Mouse (Mus musculus): ENCODE measurements around the gene Tedc2. TPM values are rescaled to one million over a fixed set of nuclear protein-coding genes. Genes with fewer than 3 reads are reported as not detected.

Gene Tedc2
- total RNA-seq, 2 experiments from 2014 or later: 1.4 to 1.9 TPM

- DNase-seq: no peak
Observed at GRCm38 (mm10) chr17:24212441-24213018, 8.1 kb downstream of the Tedc2 start.

- no peak for DNase-seq
Observed at GRCm38 (mm10) chr17:24211631-24212440, 8.8 kb downstream of the Tedc2 start.

- no peak for DNase-seq
Observed at GRCm38 (mm10) chr17:24210591-24210990, 10.1 kb downstream of the Tedc2 start.

- DNase-seq: no peak
Observed at GRCm38 (mm10) chr17:24209916-24210240, 10.8 kb downstream of the Tedc2 start.

GRCm38 (mm10) chr17:24209043-24209915, 11.4 kb downstream of the Tedc2 start, which contains the start of gene Ntn3:
Gene Ntn3 (minus strand): TSS chr17:24209531.
- peak; percentile 43 for DNase-seq

- no peak for DNase-seq
Observed at GRCm38 (mm10) chr17:24208641-24209042, 12.0 kb downstream of the Tedc2 start.

- no peak for DNase-seq
Observed at GRCm38 (mm10) chr17:24207768-24208640, 12.6 kb downstream of the Tedc2 start.

- no peak for DNase-seq
Observed at GRCm38 (mm10) chr17:24206451-24207351, 13.9 kb downstream of the Tedc2 start.

- no peak for DNase-seq
Observed at GRCm38 (mm10) chr17:24205908-24206361, 14.7 kb downstream of the Tedc2 start.

- DNase-seq: peak; percentile 92
Observed at GRCm38 (mm10) chr17:24205284-24205888, 15.3 kb downstream of the Tedc2 start, which contains the start of gene Tbc1d24. Gene Tbc1d24 (minus strand): TSS chr17:24205562.

- DNase-seq: no peak
Observed at GRCm38 (mm10) chr17:24204846-24205245, 15.8 kb downstream of the Tedc2 start.

- no peak for DNase-seq
Observed at GRCm38 (mm10) chr17:24203611-24204534, 16.8 kb downstream of the Tedc2 start.

- no peak for DNase-seq
Observed at GRCm38 (mm10) chr17:24203068-24203467, 17.6 kb downstream of the Tedc2 start.

GRCm38 (mm10) chr17:24201092-24201491, 19.6 kb downstream of the Tedc2 start:
- DNase-seq: no peak

- no peak for DNase-seq
Observed at GRCm38 (mm10) chr17:24199741-24200140, 20.9 kb downstream of the Tedc2 start.

- no peak for DNase-seq
Observed at GRCm38 (mm10) chr17:24199252-24199651, 21.4 kb downstream of the Tedc2 start.

GRCm38 (mm10) chr17:24197032-24197824, 23.4 kb downstream of the Tedc2 start:
- DNase-seq: no peak

- no peak for DNase-seq
Observed at GRCm38 (mm10) chr17:24195349-24195748, 25.3 kb downstream of the Tedc2 start.

Data from gastrocnemius, postnatal 25 days (tissue).